Mouse (Mus musculus): ENCODE results near the gene Zzz3.

GRCm38 (mm10) chr3:152350431-152350830 is 44.8 kb upstream of the Zzz3 start:
- TF ChIP-seq CTCF (IDR thresholded peaks at IDR 0.05; ENCODE audit: borderline replicate concordance, insufficient read depth, low read length): no peak
- no peak for TF ChIP-seq POLR2A (IDR thresholded peaks at IDR 0.05; ENCODE audit: low read depth, low read length)
